Mouse (Mus musculus) forebrain, embryonic 14.5 days (tissue): ENCODE measurements around the gene Dcaf6. TPM values are rescaled to one million over a fixed set of nuclear protein-coding genes. Genes with fewer than 3 reads are reported as not detected.

Source experiments
- ATAC-seq: fragments of 200-750 bp; cut with Nextera tagmentation; 2 replicates; pipeline ENCODE4 v1.8.0; 2017; ENCODE audit warnings: mild to moderate bottlenecking, moderate library complexity
- DNase-seq: peaks from one replicate; pipeline ENCODE4 v3.0.0-alpha.2; 2015; ENCODE audit warnings: low spot score
- H3K27ac ChIP-seq: fragments of 300-500 bp; sonication (generic); 2 replicates; pipeline ENCODE4 v1.5.1; 2014; ENCODE audit warnings: low read depth, mild to moderate bottlenecking, control low read depth, low read length, moderate library complexity
- H3K27me3 ChIP-seq: fragments of 300-500 bp; sonication (generic); replicated peaks from 2 replicates; pipeline ENCODE4 v1.6.1; 2014; ENCODE audit warnings: low read length, control low read depth, mixed read lengths; ENCODE audit not compliant: control insufficient read depth, insufficient read depth
- H3K36me3 ChIP-seq: fragments of 300-500 bp; sonication (generic); 2 replicates; pipeline ENCODE4 v1.6.1; 2014; ENCODE audit warnings: low read length, control low read depth; ENCODE audit not compliant: control insufficient read depth, insufficient read depth
- H3K4me1 ChIP-seq: fragments of 300-500 bp; sonication (generic); 2 replicates; pipeline ENCODE4 v1.6.1; 2014; ENCODE audit warnings: antibody characterized with exemption, low read length, control low read depth; ENCODE audit not compliant: control insufficient read depth, insufficient read depth
- H3K4me2 ChIP-seq: fragments of 300-500 bp; sonication (generic); 2 replicates; pipeline ENCODE4 v1.6.1; 2014; ENCODE audit warnings: mild to moderate bottlenecking, control low read depth, low read length
- H3K4me3 ChIP-seq: fragments of 300-500 bp; sonication (generic); 2 replicates; pipeline ENCODE4 v1.5.1; 2014; ENCODE audit warnings: low read depth, low read length, control low read depth
- H3K9ac ChIP-seq: fragments of 300-500 bp; sonication (generic); 2 replicates; pipeline ENCODE4 v1.6.1; 2014; ENCODE audit warnings: mild to moderate bottlenecking, low read length, control low read depth, moderate library complexity
- H3K9me3 ChIP-seq: fragments of 300-500 bp; sonication (generic); replicated peaks from 2 replicates; pipeline ENCODE4 v1.6.1; 2016; ENCODE audit warnings: low read length, control low read depth, mixed read lengths; ENCODE audit not compliant: control insufficient read depth
- whole genome bisulfite sequencing: fragments of 180-500 bp; shearing (Covaris S2); extraction: QIAGEN DNeasy Blood & Tissue Kit; methylation state at CpG from one replicate; pipeline ENCODE4 v1.1.7; 2014; 5-methylcytosine and 5-hydroxymethylcytosine counted together
- polyA plus RNA-seq: library from polyadenylated mRNA; unstranded; fragments of >200 nt; fragmentation: Nextera tagmentation; extraction: Ambion mirVana; gene quantifications from 2 replicates; pipeline ENCODE4 v1.2.1, GENCODE M21; 2014

Dcaf6 gene
- polyA plus RNA-seq, 1 experiment from 2014 or later: 13.4 TPM

DNA sequence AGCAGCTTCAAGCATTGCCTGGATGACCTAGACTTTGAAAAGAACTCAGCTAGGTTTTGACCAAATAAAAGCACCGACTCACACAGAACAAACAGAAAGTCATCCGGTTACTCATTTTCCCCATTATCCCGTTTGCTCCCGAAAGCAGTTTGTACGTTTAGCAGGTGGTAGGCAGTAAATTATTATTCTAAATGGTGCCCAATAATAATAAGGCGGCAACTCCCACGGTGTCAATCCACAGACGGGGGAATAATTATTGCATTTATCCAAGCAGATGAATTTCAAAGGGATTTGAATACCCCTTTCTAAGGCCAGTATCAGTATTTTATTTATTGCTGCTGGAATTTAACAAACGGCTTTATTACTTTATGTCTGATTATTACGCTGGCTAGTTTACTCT, 179.5 kb downstream of the Dcaf6 start:
- peak overlapping the region; percentile 94 for H3K27ac ChIP-seq
- H3K9me3 ChIP-seq: no peaks in the 10 kb centered on the region
- peak overlapping the region; percentile 96 for H3K9ac ChIP-seq
- no peaks in the 10 kb centered on the region for H3K27me3 ChIP-seq
- WGBS: 22% methylated on average over 10 of the region's 10 CpGs
- DNase-seq: peak; percentile 56
- H3K36me3 ChIP-seq: no peaks in the 10 kb centered on the region
- H3K4me2 ChIP-seq: peak overlapping the region; percentile 81
- H3K4me1 ChIP-seq: peaks cover 28% of the 10 kb centered on the region
- peak overlapping the region; percentile 80 for H3K4me3 ChIP-seq
- ATAC-seq: no peak

Other genes starting within 250 kb of the Dcaf6 start
- gene Tiprl, start 223.5 kb downstream of the Dcaf6 start, polyA plus RNA-seq: 154 and 165 TPM in 2 replicates
- gene Gpr161, start 164.7 kb downstream of the Dcaf6 start, polyA plus RNA-seq: 4.7 and 4.8 TPM in 2 replicates
- 190 and 197 TPM in 2 replicates for gene Mpc2, start 162 bp upstream of the Dcaf6 start, polyA plus RNA-seq
- 0.05 and 0.14 TPM in 2 replicates for gene Adcy10, start 24.7 kb upstream of the Dcaf6 start, polyA plus RNA-seq
- gene Mpzl1, start 174.1 kb upstream of the Dcaf6 start, polyA plus RNA-seq: 159 and 160 TPM in 2 replicates
- 3.3 and 4.4 TPM in 2 replicates for gene Rcsd1, start 249.3 kb upstream of the Dcaf6 start, polyA plus RNA-seq